Mouse (Mus musculus): ENCODE results near the gene Ralgps1.

- peak; percentile 72 for TF ChIP-seq CTCF (IDR thresholded peaks at IDR 0.05; ENCODE audit: low read depth)
- no peak for TF ChIP-seq EP300 (optimal IDR thresholded peaks at IDR 0.05)
Measured at GRCm38 (mm10) chr2:33218903-33219625, 152.2 kb downstream of the Ralgps1 start.
